Mouse (Mus musculus) R1 (cell line): Measurements from ENCODE around the gene Rgl2.

Experiments
- DNase-seq: peaks from one replicate; pipeline ENCODE4 v3.0.0-alpha.2; 2018; ENCODE audit warnings: low read depth, low spot score

Gene Rgl2

DNA sequence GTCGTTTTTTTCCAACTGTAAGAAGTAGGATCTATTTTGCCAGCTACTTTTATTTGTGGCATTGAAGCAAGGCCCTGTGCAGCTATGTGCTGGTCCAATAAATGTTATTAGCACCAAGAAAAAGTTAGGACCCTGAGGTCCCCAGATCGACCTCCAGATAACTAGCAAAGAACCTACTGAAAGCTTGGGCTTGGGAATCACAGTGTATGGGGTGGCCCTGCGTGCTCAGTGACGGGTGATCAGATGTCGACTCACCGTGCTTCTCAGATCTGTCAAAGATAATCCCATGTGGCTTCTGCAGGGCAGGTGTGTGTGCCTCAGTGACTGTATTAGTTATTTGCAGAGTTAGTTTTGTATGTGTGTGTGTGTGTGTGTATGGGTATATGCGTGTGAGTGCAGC lies 8.0 kb upstream of the Rgl2 start:
- DNase-seq, result no peak

DNA sequence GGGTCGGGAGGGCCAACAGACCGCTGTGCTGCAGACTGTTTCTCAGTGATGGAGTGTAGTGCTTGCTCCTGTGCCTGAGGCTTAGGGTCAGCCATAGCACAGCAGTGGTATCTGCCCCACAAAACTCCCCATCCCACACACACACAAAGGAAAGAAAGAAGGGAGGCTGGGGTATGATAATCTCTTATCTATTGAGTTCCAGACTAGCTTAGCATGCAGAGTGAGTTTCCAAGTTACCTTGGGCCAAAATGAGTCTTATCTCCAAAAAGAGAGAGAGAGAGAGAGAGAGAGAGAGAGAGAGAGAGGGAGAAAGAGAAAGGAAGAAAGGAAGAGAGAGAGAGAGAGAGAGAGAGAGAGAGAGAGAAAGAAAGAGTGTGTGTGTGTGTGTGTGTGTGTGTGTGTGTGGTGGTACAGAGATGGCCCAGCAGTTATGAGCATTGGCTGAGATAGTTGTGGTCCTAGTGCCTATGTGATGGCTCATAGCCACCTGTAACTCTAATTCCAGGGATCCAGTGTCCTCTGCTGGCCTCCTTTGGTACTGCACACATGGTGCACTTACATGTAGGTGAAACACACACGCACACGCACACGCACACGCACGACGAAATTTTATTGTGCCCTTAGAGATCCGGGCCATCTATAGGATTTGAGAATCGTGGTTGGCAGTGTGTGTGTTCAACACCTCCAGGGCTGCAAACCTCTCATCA lies 4.6 kb upstream of the Rgl2 start:
- peak; percentile 86 for DNase-seq

DNA sequence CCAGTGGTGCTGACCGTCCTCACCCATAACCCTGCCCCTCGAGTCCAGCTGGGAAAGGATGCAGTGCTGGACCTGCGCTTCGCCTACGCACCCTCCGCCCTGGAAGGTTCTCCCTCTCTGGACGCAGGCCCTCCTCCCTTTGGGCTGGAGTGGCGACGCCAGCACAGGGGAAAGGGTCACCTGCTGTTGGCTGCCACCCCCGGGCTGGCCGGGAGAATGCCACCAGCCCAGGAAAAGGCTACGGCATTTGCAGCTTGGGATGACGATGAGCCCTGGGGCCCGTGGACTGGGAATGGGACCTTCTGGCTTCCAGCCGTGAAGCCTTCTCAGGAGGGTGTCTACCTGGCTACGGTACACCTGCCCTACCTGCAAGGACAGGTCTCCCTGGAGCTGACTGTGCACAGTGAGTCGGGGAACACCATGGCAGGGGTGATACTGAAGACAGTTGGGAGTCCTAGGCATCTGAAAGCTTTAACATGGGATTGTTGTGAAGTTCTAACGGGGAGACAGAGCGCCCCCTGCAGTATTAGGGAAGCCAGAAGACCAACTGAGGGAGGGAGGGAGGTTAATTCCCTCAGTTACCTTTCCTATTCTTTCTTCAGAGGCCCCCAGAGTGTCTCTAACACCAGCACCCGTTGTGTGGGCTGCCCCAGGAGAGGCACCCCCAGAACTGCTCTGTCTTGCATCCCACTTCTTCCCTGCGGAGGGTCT lies 3.8 kb upstream of the Rgl2 start:
- peak; percentile 81 for DNase-seq

DNA sequence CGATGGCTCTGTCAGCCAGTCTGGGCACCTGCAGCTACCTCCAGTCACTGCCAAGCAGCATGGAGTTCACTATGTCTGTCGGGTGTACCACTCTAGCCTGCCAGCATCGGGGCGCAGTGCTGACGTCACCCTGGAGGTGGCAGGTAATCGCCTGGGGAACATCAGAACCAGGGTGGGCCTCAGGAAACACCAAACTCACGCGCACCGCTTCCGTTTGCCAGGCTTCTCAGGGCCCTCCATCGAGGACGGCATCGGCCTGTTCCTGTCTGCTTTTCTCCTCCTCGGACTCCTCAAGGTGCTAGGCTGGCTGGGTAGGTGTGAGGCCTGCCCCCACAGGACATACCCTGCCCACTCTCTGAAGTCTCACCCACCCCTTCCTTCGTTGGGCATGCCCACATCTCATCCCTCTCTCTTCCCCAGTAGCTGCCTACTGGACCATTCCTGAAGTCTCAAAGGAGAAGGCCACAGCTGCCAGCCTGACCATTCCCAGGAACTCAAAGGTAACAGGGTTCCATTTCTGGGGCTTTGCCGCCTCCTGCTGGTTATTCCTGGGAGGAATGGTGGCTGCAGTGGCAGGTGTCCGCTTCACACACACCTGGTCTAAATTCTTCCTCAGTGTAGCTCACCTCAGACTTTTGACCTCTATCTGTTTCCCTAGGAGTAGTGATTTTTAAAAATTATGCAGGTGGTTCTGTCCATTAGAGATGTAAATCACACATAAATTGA lies 3.0 kb upstream of the Rgl2 start:
- peak; percentile 70 for DNase-seq

DNA sequence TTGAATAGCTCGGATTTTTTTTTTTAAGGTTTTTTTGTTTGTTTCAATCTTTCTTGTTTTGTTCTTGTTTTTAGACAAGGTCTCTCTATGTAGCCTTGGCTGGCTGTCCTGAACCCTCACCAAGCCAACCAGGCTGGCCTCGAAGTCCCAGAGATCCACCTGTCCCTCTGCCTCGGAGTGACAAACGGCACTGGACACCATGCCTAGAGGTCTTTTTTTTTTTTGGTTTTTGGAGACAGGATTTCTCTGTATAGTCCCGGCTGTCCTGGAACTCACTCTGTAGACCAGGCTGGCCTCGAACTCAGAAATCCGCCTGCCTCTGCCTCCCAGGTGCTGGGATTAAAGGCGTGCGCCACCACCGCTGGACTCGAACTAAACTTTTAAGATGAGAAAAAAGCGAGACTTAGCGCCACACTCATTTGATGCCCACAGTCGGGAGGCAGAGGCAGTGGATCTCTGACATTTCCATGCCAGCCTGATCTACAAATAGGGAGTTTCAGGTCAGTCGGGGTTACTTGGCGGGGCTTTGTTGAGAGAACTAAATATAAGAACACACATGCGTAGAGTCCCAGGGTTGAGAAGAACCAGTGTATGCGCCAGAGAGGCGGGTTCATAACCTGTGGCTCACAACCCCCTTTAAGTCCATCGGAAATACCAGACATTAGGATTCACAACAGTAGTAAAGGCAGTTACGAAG lies 944 bp upstream of the Rgl2 start:
- no peak for DNase-seq

DNA sequence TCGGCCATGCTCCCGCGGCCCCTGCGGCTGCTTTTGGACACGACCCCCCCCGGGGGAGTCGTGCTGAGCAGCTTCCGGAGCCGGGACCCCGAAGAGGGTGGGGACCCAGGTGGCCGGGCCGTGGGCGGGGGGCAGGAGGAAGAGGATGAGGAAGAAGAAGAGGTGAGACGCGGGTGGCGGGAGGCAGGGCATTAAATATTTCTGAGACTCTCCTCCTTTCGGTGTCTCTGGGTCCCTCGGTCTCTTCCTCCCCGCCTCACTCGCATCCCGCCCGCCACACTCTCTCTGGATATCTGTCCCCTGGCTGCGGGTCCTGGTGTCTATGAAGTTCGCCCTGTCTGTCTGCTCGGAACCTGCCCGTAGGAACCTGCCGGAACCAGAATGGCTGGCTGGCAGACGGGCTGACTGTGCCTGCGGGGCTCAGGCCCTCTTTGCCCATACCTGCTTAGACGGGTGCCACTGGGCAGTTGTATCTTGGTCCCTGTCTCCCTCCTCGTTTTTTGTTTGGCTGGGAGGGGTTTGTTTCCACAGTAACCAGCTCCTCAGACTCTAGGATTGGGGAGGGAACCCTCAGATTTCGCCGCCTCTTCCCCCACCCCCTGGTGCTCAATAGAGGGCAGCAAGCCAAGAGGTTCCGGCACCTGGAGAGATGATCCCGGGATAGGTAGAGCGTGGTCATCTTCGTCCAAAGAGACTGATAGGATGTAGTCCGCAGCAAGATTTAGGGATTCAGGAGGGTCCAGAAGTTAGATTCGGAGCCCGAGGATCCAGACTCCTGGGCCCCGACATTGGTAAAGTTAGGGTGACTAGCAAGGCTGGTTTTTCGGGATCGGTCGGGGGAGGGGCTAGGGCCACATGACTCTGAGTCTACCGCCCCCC lies 1.2 kb downstream of the Rgl2 start:
- peak; percentile 96 for DNase-seq

DNA sequence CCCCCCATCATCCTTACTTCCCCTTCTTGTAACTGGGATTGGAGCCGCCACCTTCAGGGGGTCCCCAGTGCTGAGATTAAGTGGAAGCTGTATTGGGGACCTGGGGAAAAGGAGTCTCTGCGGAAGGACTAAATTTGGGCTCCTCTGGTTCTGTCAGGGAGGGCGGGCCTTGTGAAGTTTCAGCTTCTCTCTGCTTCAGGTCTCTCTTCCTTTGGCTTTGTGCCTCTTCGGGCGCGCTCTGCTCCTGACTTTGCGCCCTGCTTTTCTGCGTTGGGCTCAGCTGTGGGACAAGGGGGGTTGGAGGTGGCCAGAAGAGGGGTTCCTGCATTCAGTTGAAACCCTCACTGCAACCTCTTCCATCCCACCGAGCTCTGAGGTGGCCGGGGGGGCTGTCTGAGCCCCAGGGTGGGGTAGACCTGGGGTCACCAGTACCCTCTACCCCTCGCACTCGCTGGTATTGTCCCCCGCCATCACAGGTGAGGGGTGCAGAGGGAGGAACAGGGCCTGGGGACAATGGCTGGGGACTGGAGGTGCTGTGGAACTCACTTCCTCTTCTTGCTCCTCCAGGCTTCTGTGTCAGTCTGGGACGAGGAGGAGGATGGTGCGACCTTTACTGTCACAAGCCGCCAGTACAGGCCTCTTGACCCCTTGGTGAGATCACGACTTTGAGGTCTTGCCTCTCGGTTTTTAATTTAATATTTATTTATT lies 2.0 kb downstream of the Rgl2 start:
- DNase-seq, result no peak

DNA sequence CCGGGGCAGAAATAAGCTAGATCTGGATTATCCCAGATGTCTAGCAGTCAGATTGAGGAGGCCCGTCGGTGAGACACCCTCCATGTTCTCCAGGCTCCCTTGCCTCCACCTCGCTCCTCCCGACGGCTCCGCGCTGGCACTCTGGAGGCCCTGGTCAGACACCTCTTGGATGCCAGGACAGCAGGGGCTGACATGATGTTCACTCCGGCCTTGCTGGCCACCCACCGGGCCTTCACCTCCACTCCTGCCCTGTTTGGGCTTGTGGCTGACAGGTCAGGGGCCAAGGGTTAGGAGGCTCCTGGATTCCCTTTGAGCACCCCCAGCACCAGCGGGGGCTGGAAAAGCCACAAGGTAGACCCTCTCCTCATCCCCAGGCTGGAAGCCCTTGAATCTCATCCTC lies 2.6 kb downstream of the Rgl2 start:
- DNase-seq, result no peak

DNA sequence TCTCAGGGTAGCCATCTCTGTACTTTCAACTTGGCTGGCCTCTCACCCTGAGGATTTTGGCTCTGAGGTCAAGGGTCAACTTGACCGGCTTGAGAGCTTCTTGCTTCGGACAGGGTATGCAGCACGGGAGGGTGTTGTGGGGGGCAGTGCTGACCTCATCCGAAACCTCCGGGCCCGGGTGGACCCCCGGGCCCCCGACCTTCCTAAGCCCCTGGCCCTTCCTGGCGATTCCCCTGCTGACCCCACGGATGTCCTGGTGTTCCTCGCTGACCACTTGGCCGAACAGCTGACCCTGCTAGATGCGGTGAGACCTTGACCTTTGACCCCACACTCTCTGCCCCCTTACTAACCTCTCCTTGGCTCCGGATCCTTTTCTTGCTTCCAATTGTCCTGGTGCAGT lies 3.1 kb downstream of the Rgl2 start:
- no peak for DNase-seq

DNA sequence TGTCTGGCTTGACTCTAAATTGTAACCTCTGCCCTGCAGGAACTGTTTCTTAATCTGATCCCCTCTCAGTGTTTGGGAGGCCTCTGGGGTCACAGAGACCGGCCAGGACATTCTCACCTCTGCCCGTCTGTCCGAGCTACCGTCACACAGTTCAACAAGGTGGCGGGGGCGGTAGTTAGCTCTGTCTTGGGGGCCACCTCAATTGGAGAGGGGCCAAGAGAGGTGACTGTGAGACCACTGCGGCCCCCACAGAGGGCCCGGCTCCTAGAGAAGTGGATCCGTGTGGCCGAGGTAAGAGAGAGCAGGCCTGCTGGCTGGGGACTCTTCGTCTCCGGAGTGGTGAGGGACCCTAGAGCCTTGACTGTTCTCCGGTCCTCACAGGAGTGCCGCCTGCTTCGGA lies 3.6 kb downstream of the Rgl2 start:
- DNase-seq, result no peak

DNA sequence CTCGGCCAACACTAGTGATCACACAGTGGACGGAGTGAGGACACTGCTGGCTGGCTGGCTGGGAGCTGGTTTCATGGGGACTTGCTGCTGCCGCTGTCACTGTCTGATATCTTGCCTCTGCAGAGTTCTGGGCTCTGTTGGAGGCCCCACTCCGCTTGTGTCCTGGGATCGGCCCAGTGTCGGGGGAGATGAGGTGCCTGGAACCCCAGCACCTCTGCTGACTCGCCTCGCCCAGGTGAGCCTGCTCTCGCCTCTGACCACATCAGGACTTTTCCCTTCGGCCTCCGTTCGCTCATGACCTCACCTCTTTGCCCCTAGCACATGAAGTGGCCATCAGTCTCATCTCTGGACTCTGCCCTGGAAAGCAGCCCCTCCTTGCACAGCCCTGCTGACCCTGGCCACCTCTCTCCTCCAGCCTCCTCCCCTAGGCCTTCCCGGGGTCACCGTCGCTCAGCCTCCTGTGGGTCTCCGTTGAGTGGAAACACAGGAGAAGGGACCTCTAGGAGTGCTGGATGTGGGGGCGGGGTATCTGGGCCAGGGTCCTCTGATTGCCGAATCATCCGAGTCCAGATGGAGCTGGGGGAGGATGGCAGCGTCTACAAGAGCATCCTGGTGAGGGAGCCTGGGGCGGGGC lies 6.2 kb downstream of the Rgl2 start:
- DNase-seq, result no peak

DNA sequence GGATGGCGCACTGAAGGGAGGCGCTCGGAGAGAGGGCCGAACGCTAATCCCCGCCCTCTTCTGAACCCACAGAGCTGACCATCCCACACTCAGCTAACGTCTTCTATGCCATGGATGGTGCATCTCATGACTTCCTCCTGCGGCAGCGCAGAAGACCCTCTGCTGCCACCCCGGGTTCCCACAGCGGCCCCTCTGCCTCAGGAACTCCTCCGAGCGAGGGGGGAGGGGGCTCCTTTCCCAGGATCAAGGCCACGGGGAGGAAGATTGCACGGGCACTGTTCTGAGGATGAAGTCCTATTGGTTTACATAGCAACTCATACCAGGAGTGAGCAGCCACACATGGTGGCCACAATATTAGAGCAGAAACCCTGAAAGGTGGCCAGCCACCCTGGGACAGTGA lies 7.7 kb downstream of the Rgl2 start:
- DNase-seq, result no peak

DNA sequence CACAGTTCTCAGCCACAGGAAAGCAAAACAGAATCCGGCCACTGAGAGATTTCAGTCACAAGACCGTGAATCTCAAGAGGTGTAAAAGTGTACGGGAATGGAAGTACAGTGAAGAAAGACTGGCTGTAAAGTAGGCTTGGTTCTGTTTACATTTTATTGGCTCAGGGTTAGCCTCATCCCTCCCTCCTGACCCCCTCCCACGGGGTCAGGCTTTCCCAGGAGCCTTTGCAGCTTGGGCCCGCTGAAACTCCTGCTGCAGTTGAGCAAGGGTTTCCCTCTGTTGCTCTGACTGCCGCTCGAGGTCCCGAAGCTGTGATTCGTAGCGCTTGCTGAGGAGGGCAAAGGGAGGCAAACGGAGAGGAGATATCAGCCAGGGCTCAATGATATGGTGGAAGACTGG lies 9.4 kb downstream of the Rgl2 start:
- DNase-seq, result peak; percentile 61

DNA sequence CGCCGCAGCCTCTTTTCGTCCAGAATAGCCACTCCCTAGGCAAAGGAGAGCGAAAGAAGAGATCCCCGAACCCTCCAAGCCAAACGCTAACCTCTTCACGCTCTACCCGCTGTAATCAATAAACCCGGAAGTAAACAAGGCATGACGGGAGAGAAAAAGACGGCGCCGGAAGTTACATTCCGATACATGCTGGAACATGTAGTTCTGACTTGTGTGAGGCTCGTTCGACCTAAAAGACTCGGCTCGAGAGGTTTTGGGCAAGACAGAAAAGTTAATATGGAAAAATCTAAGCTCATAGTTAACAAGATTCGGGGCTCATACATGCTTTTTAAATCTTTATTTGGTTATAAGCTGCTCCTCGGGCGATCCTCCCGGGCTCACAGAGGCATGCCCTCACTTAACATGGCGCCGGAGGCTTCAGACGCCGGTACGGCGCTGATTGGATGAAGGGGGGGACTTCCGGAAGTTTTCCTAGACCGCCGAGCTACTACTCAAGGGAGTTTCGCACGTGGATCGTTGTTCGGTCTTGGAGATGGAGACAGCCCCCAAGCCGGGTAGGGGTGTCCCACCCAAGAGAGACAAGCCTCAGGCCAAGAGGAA lies 11.0 kb downstream of the Rgl2 start, which contains the start of the genes Pfdn6 and Wdr46:
Gene Pfdn6, minus strand, starts transcription at position 138 of the 600 bp plus-strand sequence.
Gene Wdr46, plus strand, starts transcription at position 455 of the 600 bp plus-strand sequence.
- peak; percentile 96 for DNase-seq

DNA sequence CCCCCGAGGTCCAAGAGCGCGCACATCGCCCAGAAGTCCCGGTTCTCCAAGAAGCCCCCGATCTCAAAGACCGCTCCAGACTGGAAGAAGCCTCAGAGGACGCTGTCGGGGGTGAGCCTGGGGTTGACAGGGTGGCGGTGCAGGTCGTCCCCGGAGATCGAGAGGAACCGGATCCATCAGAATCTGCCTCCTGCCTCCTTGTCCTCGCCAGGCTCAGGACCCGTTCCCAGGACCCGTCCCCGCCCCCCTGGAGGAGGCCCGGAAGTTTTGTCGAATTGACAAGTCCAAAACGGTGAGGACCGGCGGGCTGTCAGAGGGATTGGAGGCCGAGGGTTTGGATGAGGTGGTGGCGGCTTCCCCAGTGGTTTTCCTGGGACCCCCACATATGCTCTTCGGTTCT lies 11.6 kb downstream of the Rgl2 start:
- DNase-seq, result peak; percentile 67

DNA sequence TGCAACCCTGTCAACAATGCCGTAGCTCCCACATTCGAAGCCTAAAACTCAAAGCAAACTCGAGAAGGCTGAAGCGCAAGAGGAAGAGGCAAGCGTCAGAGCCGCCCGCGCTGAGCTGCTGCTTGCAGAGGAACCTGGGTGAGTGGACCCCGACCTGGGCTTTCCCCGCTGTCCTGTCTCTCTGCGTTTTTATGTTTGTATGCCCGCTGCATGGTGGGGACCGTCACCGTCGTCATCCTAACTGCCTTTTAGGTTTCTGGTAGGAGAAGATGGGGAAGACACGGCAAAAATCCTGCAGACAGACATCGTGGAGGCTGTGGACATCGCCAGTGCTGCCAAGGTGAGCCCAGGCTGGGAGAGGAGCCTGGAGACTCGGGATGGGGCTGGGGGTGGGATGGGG lies 12.0 kb downstream of the Rgl2 start:
- DNase-seq, result no peak

DNA sequence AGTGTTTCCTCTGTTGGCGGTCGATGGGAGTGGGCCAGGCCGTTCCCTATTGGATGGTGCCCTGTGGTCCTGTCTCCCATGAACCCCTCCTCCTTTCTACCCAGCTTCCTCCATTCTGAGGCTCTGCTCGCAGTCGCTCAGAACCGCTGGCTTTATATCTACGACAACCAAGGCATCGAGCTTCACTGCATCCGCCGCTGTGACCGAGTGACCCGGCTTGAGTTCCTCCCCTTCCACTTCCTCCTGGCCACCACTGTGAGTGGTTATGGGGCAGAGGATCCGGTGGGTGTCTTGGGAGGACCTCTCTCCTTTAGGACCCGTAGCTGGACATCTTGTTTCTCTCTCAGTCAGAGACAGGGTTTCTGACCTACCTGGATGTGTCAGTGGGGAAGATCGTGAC lies 14.1 kb downstream of the Rgl2 start:
- DNase-seq, result no peak

DNA sequence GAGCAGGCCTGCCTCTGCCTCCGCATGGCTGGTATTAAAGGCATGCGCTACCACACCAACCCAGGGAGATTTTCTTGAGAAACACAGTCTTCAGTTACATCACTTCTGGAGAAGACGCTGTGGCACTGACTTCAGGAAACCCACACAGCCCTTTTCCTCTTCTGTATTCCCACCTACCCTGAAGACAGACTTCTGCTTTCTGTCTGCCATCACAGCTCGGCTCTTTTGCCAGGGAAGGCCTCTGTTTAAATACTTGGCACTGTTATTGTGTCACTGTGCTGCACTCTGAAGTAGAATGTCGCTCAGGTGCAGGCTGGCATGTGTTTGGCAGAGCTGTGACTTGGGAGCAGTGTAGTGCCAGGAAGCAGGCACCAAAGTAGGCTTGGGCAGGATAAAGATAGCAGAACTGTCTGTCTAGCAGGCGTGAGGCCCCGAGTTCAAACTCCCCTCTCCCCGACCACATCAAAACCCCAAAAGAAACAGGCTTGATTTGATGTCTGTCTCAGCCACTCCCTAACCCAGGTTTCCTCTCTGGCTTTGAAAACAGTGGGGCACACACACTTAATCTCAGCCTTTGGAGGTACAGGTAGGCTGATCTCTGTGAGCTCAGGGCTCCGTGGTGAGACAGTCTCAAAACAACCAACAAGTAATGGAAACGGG lies 18.2 kb downstream of the Rgl2 start:
- DNase-seq, result no peak
